Mouse (Mus musculus) frontal cortex, postnatal 25 days (tissue): ENCODE results near the gene Pusl1.

Experiments used
- DNase-seq, 2 experiments: peaks; one replicate each; pipeline ENCODE4 v3.0.0; 2022; ENCODE audit warnings: low spot score in 2 of 2

The Pusl1 gene

GRCm38 (mm10) chr4:155843231-155843630 is 48.4 kb downstream of the Pusl1 start:
- DNase-seq, result no peak

GRCm38 (mm10) chr4:155841651-155842270 is 49.8 kb downstream of the Pusl1 start:
- no peak for DNase-seq

GRCm38 (mm10) chr4:155841003-155841454 is 50.6 kb downstream of the Pusl1 start:
- no peak for DNase-seq

GRCm38 (mm10) chr4:155840076-155841002 is 51.2 kb downstream of the Pusl1 start:
- DNase-seq, result no peak

GRCm38 (mm10) chr4:155839483-155839910 is 52.1 kb downstream of the Pusl1 start, which contains the start of gene Mxra8:
TSS of gene Mxra8 (plus strand) at chr4:155839680.
- no peak for DNase-seq

- no peak for DNase-seq
Observed at GRCm38 (mm10) chr4:155838187-155839153, 53.1 kb downstream of the Pusl1 start.
